Mouse (Mus musculus): ENCODE measurements around the gene Prss57. TPM values are rescaled to one million over a fixed set of nuclear protein-coding genes. Genes with fewer than 3 reads are reported as not detected.
A peak's percentile ranks its signal among the peaks of the same experiment; 100 is the strongest.

Prss57 gene
- polyA plus RNA-seq, 1 experiment from 2014 or later = 6.3 TPM

- no peak overlapping the region for H3K9ac ChIP-seq (ENCODE audit: low read depth, low read length)
- no peak overlapping the region for H3K4me2 ChIP-seq (ENCODE audit: low read depth, low read length)
- H3K27me3 ChIP-seq (ENCODE audit: control insufficient read depth, insufficient read depth, low read depth, low read length) = no peaks in the 10 kb centered on the region
- H3K27ac ChIP-seq (ENCODE audit: low read length) = no peak overlapping the region
- H3K36me3 ChIP-seq (ENCODE audit: control insufficient read depth, insufficient read depth) = no peaks in the 10 kb centered on the region
- 56% methylated on average over 4 of the region's 4 CpGs for WGBS (ENCODE audit: insufficient replicate concordance)
- ATAC-seq (ENCODE audit: low read depth) = no peak
- no peak overlapping the region for H3K4me3 ChIP-seq (ENCODE audit: low read depth, low read length)
- peaks cover 24% of the 10 kb centered on the region for H3K4me1 ChIP-seq (ENCODE audit: control insufficient read depth, low read depth, low read length)
- 0 out of 2 replicates have a peak, but pooled peaks cover 3% of the 10 kb centered on the region for H3K9me3 ChIP-seq (replicated peaks; ENCODE audit: control insufficient read depth, low read length)
Measured at GRCm38 (mm10) chr10:79769329-79769728, 21.4 kb downstream of the Prss57 start.

GRCm38 (mm10) chr10:79768400-79768799 lies 22.4 kb downstream of the Prss57 start:
- Histone ChIP-seq H3K4me1 (ENCODE audit: control insufficient read depth, low read depth, low read length) (peaks cover 27% of the 10 kb centered on the region), H3K4me2 (ENCODE audit: low read depth, low read length) (no peak overlapping the region), H3K27ac (ENCODE audit: low read length) (no peak overlapping the region), H3K9ac (ENCODE audit: low read depth, low read length) (no peak overlapping the region), H3K4me3 (ENCODE audit: low read depth, low read length) (no peak overlapping the region), H3K9me3 (replicated peaks; ENCODE audit: control insufficient read depth, low read length) (0 out of 2 replicates have a peak, but pooled peaks cover 3% of the 10 kb centered on the region), H3K36me3 (ENCODE audit: control insufficient read depth, insufficient read depth) (no peaks in the 10 kb centered on the region), H3K27me3 (ENCODE audit: control insufficient read depth, insufficient read depth, low read depth, low read length) (no peaks in the 10 kb centered on the region)
- ATAC-seq (ENCODE audit: low read depth) = no peak
- WGBS (ENCODE audit: insufficient replicate concordance) = 2% methylated on average over 5 of the region's 5 CpGs

DNA sequence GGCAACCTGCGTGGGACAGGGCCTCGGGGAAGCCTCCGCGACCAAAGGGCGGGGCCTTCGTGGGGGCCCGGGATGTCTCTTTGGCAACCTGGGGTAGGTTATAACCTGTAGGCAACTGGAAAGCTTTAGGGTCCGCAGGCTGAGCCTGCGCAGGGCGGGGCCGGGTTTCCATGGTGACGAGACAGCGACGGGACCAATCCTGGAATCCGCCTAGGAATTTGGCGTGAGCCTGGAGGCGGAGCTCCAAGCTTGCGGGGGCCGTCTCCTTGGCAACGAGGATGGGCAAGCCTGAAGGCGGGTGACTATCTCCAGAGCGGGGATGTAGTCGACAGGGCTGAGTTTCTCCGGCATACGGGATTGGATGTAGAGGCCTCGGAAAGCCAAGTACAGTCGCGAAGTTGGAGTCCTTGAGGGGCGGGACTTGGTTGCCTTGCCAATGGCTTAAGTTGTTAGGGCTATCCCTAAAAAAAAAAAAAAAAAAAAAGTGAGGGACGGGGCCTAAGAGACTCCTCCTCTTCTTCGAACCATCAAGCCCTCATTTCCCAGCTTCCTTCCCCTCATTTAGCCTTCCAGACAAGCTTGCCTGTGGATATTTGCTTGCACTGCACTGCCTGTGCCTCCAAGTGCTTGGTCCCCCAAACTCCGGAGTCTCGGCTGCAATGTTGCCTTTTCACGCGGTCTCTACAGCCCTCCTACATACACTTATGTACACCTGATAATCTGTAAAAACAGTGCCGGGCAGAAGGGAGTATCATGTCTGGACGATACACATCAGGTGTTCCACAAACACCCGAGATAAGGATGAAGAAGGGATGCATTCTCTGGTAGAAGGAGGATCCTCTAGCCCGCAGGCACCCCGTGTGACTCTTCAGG lies 23.2 kb downstream of the Prss57 start:
- Histone ChIP-seq H3K36me3 (ENCODE audit: control insufficient read depth, insufficient read depth) (no peaks in the 10 kb centered on the region), H3K27me3 (ENCODE audit: control insufficient read depth, insufficient read depth, low read depth, low read length) (no peaks in the 10 kb centered on the region), H3K4me3 (ENCODE audit: low read depth, low read length) (peak overlapping the region; percentile 95), H3K27ac (ENCODE audit: low read length) (peak overlapping the region; percentile 88), H3K9ac (ENCODE audit: low read depth, low read length) (peak overlapping the region; percentile 60), H3K4me1 (ENCODE audit: control insufficient read depth, low read depth, low read length) (peaks cover 27% of the 10 kb centered on the region), H3K9me3 (replicated peaks; ENCODE audit: control insufficient read depth, low read length) (0 out of 2 replicates have a peak, but pooled peaks cover 3% of the 10 kb centered on the region), H3K4me2 (ENCODE audit: low read depth, low read length) (peak overlapping the region; percentile 84)
- WGBS (ENCODE audit: insufficient replicate concordance) = 11% methylated on average over 40 of the region's 40 CpGs
- ATAC-seq (ENCODE audit: low read depth) = peak; percentile 36

DNA sequence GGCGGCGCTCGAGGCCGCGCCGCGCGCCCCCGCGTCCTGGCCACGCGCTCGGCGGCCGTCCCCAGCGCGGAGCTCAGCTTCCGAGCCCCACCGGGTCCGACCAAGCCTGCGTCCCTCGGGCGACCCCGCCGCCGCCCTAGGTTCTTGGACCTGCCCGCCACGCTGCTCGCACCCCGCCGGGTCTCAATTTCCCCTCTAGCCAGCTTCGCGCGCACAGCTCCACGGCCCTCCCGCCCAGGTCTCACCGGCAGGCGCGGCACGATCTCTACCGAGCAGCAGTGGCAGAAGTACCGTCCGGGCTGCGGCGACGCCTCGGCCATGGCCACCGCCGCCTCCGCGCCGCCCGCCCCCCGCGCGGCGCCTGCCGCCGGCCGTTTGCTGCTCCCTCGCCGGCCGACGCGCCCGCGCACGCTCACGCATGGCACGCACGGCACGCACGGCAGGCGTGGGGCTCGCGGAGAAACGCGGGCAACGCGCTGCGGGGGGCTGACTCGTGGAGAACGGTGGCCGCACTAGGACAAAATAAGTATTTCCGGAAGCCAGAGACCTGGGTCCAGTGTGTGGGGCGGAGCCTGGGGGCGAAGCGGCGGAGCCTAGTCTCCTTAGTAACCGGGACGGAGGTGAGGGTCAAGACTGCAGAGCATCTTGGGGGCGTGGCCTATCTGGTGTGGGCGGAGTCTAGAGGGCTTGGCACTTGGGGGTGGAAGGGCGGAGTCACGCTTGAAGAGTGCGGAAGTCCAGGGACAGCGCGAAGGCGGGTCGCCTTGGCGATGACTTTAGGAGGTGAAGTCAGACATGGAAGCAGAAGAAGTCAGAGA lies 24.0 kb downstream of the Prss57 start, which contains the start of gene Rnf126:
Rnf126 (minus strand) TSS at position 445 of the 818 bp plus-strand sequence.
- under 1% methylated on average over 96 of the region's 101 CpGs for WGBS (ENCODE audit: insufficient replicate concordance)
- peak; percentile 91 for ATAC-seq (ENCODE audit: low read depth)
- peak within 1 kb of the TSS; percentile 88 for H3K27ac ChIP-seq (ENCODE audit: low read length)
- no peaks in the 10 kb centered on the region for H3K9me3 ChIP-seq (replicated peaks; ENCODE audit: control insufficient read depth, low read length)
- peaks cover 27% of the 10 kb centered on the region for H3K4me1 ChIP-seq (ENCODE audit: control insufficient read depth, low read depth, low read length)
- H3K4me3 ChIP-seq (ENCODE audit: low read depth, low read length) = peak within 1 kb of the TSS; percentile 95
- peaks cover 4% of the 10 kb centered on the region for H3K36me3 ChIP-seq (ENCODE audit: control insufficient read depth, insufficient read depth)
- peak within 1 kb of the TSS; percentile 93 for H3K9ac ChIP-seq (ENCODE audit: low read depth, low read length)
- peak within 1 kb of the TSS; percentile 84 for H3K4me2 ChIP-seq (ENCODE audit: low read depth, low read length)
- no peaks in the 10 kb centered on the region for H3K27me3 ChIP-seq (ENCODE audit: control insufficient read depth, insufficient read depth, low read depth, low read length)

DNA sequence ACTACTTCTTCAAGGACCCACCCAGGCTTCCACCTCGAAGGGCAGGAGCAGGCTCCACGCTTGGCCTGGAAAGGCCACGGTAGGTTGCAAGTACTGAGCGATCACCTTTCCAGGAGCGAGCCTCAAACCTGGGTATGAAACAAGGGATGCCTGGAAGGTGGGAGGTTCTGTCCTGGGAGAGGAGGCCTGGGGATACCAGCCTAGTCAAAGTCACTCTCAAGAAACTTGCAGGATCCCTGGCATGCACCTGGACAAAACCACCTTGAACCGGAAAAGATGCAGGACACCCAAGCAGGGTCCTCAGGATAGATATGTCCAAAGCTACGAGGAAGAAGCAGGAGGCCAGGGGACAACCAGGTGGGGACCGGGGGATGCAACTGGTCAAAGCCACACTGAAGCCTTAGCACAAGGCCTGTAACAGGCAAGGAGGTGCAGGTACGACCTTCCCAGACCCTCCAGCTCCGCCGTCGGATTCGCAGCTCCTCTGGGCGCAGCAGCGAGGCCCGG lies 24.7 kb downstream of the Prss57 start:
- Histone ChIP-seq H3K9me3 (replicated peaks; ENCODE audit: control insufficient read depth, low read length) (no peaks in the 10 kb centered on the region), H3K27ac (ENCODE audit: low read length) (peak overlapping the region; percentile 88; the same call in 1 of the 2 replicates), H3K4me3 (ENCODE audit: low read depth, low read length) (peak overlapping the region; percentile 95), H3K27me3 (ENCODE audit: control insufficient read depth, insufficient read depth, low read depth, low read length) (no peaks in the 10 kb centered on the region), H3K4me1 (ENCODE audit: control insufficient read depth, low read depth, low read length) (peaks cover 27% of the 10 kb centered on the region), H3K36me3 (ENCODE audit: control insufficient read depth, insufficient read depth) (peaks cover 11% of the 10 kb centered on the region), H3K9ac (ENCODE audit: low read depth, low read length) (peak overlapping the region; percentile 93), H3K4me2 (ENCODE audit: low read depth, low read length) (peak overlapping the region; percentile 84)
- no peak for ATAC-seq (ENCODE audit: low read depth)
- 6% methylated on average over 16 of the region's 16 CpGs for WGBS (ENCODE audit: insufficient replicate concordance)

- Histone ChIP-seq H3K4me3 (ENCODE audit: low read depth, low read length) (peak overlapping the region; percentile 95), H3K9me3 (replicated peaks; ENCODE audit: control insufficient read depth, low read length) (no peaks in the 10 kb centered on the region), H3K4me1 (ENCODE audit: control insufficient read depth, low read depth, low read length) (peaks cover 27% of the 10 kb centered on the region), H3K27ac (ENCODE audit: low read length) (0 out of 2 replicates have a peak overlapping the region, but pooled peaks have one; percentile 14), H3K9ac (ENCODE audit: low read depth, low read length) (peak overlapping the region; percentile 93), H3K36me3 (ENCODE audit: control insufficient read depth, insufficient read depth) (peaks cover 16% of the 10 kb centered on the region), H3K4me2 (ENCODE audit: low read depth, low read length) (peak overlapping the region; percentile 84), H3K27me3 (ENCODE audit: control insufficient read depth, insufficient read depth, low read depth, low read length) (no peaks in the 10 kb centered on the region)
- ATAC-seq (ENCODE audit: low read depth) = no peak
- WGBS (ENCODE audit: insufficient replicate concordance) = 68% methylated on average over 2 of the region's 2 CpGs
Measured at GRCm38 (mm10) chr10:79765228-79765745, 25.5 kb downstream of the Prss57 start.

DNA sequence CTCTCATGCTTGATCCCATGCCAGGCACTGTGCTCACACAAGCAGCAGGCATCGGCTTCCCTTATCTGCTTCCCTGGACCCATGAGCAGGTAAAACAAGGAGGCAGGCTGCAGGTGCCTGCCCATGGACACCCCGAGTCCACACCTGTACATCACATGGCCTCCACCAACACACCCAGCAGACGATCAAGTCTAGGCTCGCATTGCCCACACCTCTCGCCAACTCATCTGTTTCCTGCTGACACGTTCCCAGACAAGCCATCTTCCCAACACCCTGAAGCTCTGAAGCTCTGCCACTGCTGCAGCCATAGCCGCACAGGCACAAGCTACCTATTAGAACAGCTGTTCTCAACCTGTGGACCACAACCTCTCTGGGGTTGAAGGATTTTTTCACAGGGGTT lies 26.5 kb downstream of the Prss57 start:
- Histone ChIP-seq H3K9me3 (replicated peaks; ENCODE audit: control insufficient read depth, low read length) (no peaks in the 10 kb centered on the region), H3K36me3 (ENCODE audit: control insufficient read depth, insufficient read depth) (peaks cover 18% of the 10 kb centered on the region), H3K27ac (ENCODE audit: low read length) (no peak overlapping the region), H3K9ac (ENCODE audit: low read depth, low read length) (no peak overlapping the region), H3K4me1 (ENCODE audit: control insufficient read depth, low read depth, low read length) (peaks cover 27% of the 10 kb centered on the region), H3K4me3 (ENCODE audit: low read depth, low read length) (no peak overlapping the region), H3K4me2 (ENCODE audit: low read depth, low read length) (no peak overlapping the region), H3K27me3 (ENCODE audit: control insufficient read depth, insufficient read depth, low read depth, low read length) (no peaks in the 10 kb centered on the region)
- no peak for ATAC-seq (ENCODE audit: low read depth)
- 63% methylated on average over 7 of the region's 7 CpGs for WGBS (ENCODE audit: insufficient replicate concordance)

- H3K4me1 ChIP-seq (ENCODE audit: control insufficient read depth, low read depth, low read length) = peaks cover 25% of the 10 kb centered on the region
- WGBS (ENCODE audit: insufficient replicate concordance) = 75% methylated on average over 3 of the region's 3 CpGs
- H3K9ac ChIP-seq (ENCODE audit: low read depth, low read length) = no peak overlapping the region
- no peak for ATAC-seq (ENCODE audit: low read depth)
- no peaks in the 10 kb centered on the region for H3K9me3 ChIP-seq (replicated peaks; ENCODE audit: control insufficient read depth, low read length)
- H3K36me3 ChIP-seq (ENCODE audit: control insufficient read depth, insufficient read depth) = peaks cover 31% of the 10 kb centered on the region
- H3K27ac ChIP-seq (ENCODE audit: low read length) = no peak overlapping the region
- H3K4me3 ChIP-seq (ENCODE audit: low read depth, low read length) = no peak overlapping the region
- H3K4me2 ChIP-seq (ENCODE audit: low read depth, low read length) = no peak overlapping the region
- H3K27me3 ChIP-seq (ENCODE audit: control insufficient read depth, insufficient read depth, low read depth, low read length) = no peaks in the 10 kb centered on the region
Measured at GRCm38 (mm10) chr10:79762875-79763274, 27.9 kb downstream of the Prss57 start.

Measured in liver, embryonic 16.5 days (tissue).